Mouse (Mus musculus) right cerebral cortex, adult 2 months (tissue): ENCODE measurements around the gene Rasal3.

Experiments
- DNase-seq, 2 experiments: peaks; one replicate each; pipeline ENCODE4 v3.0.0; 2021 to 2022; ENCODE audit warnings: low spot score in 2 of 2

Rasal3 gene

GRCm38 (mm10) chr17:32389101-32389659 is 14.2 kb downstream of the Rasal3 start, which contains the start of gene Wiz:
Wiz (minus strand) TSS chr17:32389439.
- peak; percentile 92 to 93 for DNase-seq

- peak in 1 of 2 experiments; percentile 17 for DNase-seq
These were observed 14.8 kb downstream of the Rasal3 start for GRCm38 (mm10) chr17:32388370-32389100.

- no peak for DNase-seq
These were observed 15.4 kb downstream of the Rasal3 start for GRCm38 (mm10) chr17:32387986-32388369.

GRCm38 (mm10) chr17:32386659-32387432 is 16.5 kb downstream of the Rasal3 start:
- peak; percentile 58 to 73 for DNase-seq

- DNase-seq, result no peak
These were observed 19.7 kb downstream of the Rasal3 start for GRCm38 (mm10) chr17:32383661-32384060.

GRCm38 (mm10) chr17:32382576-32382975 is 20.8 kb downstream of the Rasal3 start:
- DNase-seq, result no peak

- no peak for DNase-seq
These were observed 24.6 kb downstream of the Rasal3 start for GRCm38 (mm10) chr17:32378786-32379185.

- DNase-seq, result no peak
These were observed 26.2 kb downstream of the Rasal3 start for GRCm38 (mm10) chr17:32377137-32377536.

- DNase-seq, result no peak
These were observed 26.9 kb downstream of the Rasal3 start for GRCm38 (mm10) chr17:32376475-32376874.

GRCm38 (mm10) chr17:32368991-32369578 is 34.3 kb downstream of the Rasal3 start:
- DNase-seq, result no peak

- no peak for DNase-seq
These were observed 35.7 kb downstream of the Rasal3 start for GRCm38 (mm10) chr17:32367706-32368105.

GRCm38 (mm10) chr17:32365296-32365695 is 38.1 kb downstream of the Rasal3 start:
- no peak for DNase-seq

GRCm38 (mm10) chr17:32364850-32365249 is 38.5 kb downstream of the Rasal3 start:
- DNase-seq, result no peak

GRCm38 (mm10) chr17:32364331-32364730 is 39.1 kb downstream of the Rasal3 start:
- DNase-seq, result peak; percentile 85 to 89

GRCm38 (mm10) chr17:32363821-32364301 is 39.5 kb downstream of the Rasal3 start:
- DNase-seq, result no peak

GRCm38 (mm10) chr17:32362686-32363085 is 40.7 kb downstream of the Rasal3 start:
- DNase-seq, result no peak

GRCm38 (mm10) chr17:32359928-32360327 is 43.5 kb downstream of the Rasal3 start:
- no peak for DNase-seq

GRCm38 (mm10) chr17:32358943-32359340 is 44.4 kb downstream of the Rasal3 start:
- no peak for DNase-seq

GRCm38 (mm10) chr17:32358192-32358942 is 45.0 kb downstream of the Rasal3 start:
- DNase-seq, result no peak

- DNase-seq, result no peak
These were observed 46.3 kb downstream of the Rasal3 start for GRCm38 (mm10) chr17:32356766-32357760.
